In the genomic region with DNA sequence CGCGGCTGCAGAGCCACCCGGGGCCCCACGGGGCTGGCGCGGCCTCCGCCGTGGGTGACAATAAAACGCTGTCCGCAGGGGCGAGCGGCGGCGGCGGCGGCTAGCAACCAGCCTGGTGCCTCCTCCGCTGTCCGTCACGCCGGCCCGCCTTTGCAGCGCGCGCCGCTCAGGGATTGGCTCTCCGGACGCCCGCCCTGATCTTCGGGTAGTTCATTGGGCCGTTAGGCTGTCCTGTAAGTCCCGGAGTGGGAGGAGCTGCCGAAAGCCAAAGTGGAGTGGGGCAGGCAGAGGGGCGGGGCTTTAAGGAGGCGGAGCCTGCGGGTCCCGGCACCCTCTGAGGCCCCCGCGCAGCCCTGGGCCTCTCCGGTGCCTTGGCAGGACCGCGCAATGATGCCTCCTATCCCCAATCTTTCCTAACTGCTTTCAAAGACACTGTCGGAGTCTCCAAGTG, we compare ENCODE assay signal across 7 mouse cellular contexts. TPM values are rescaled to one million over a fixed set of nuclear protein-coding genes. Genes with fewer than 3 reads are reported as not detected.
DNase-seq lines count a peak whose midpoint lies in the region; ATAC-seq and TF ChIP-seq lines count a peak whose summit lies in the region.

TSS of gene Cep131 (minus strand) at position 126 of the 451 bp plus-strand sequence.

- ATAC-seq in intestine, postnatal 0 days = peak; percentile 99
- peak; percentile 99 for ATAC-seq in midbrain, embryonic 12.5 days (ENCODE audit: low FRiP score, low read depth)

- peak; percentile 99 for DNase-seq in adrenal gland, postnatal 10 days
- peak; percentile 99 for DNase-seq in embryonic facial prominence, embryonic 10.5 days (ENCODE audit: low spot score)
- DNase-seq in gonadal fat pad, adult 2 months (ENCODE audit: low read depth) = peak; percentile 58
- peak; percentile 98 for DNase-seq in left cerebral cortex, postnatal 4 days

- H3K4me2 ChIP-seq in intestine, postnatal 0 days (replicated peaks; ENCODE audit: low read depth) = peak within 1 kb of the TSS; percentile 99
- peak within 1 kb of the TSS; percentile 80 for H3K4me2 ChIP-seq in midbrain, embryonic 12.5 days (replicated peaks)

- no peaks in the 10 kb centered on the region for H3K27me3 ChIP-seq in embryonic facial prominence, embryonic 10.5 days (replicated peaks; ENCODE audit: low read depth, poor library complexity, severe bottlenecking)
- no peaks in the 10 kb centered on the region for H3K27me3 ChIP-seq in intestine, postnatal 0 days (replicated peaks; ENCODE audit: control insufficient read depth, insufficient read depth, low read length)
- H3K27me3 ChIP-seq in midbrain, embryonic 12.5 days = no peaks in the 10 kb centered on the region
- H3K27me3 ChIP-seq in small intestine, adult 2 months (ENCODE audit: control insufficient read depth, insufficient read depth, low read length) = no peaks in the 10 kb centered on the region

- no peak for TF ChIP-seq POLR2A in small intestine, adult 2 months (IDR thresholded peaks at IDR 0.05; ENCODE audit: low read depth, low read length)

- no peaks in the 10 kb centered on the region for H3K9me3 ChIP-seq in embryonic facial prominence, embryonic 10.5 days
- no peaks in the 10 kb centered on the region for H3K9me3 ChIP-seq in intestine, postnatal 0 days (ENCODE audit: control insufficient read depth)
- no peaks in the 10 kb centered on the region for H3K9me3 ChIP-seq in midbrain, embryonic 12.5 days

- under 1% methylated on average over 42 of the region's 42 CpGs for WGBS in embryonic facial prominence, embryonic 10.5 days
- under 1% methylated on average over 42 of the region's 42 CpGs for WGBS in intestine, postnatal 0 days
- under 1% methylated on average over 28 of the region's 42 CpGs for WGBS in midbrain, embryonic 12.5 days
- under 1% methylated on average over 42 of the region's 42 CpGs for WGBS in small intestine, adult 2 months

- peaks cover 25% of the 10 kb centered on the region for H3K4me1 ChIP-seq in embryonic facial prominence, embryonic 10.5 days
- 0 out of 2 replicates have a peak, but pooled peaks cover 2% of the 10 kb centered on the region for H3K4me1 ChIP-seq in intestine, postnatal 0 days (replicated peaks; ENCODE audit: control insufficient read depth, insufficient read depth, low read length)
- H3K4me1 ChIP-seq in midbrain, embryonic 12.5 days = peaks cover 17% of the 10 kb centered on the region
- 0 out of 2 replicates have a peak, but pooled peaks cover 6% of the 10 kb centered on the region for H3K4me1 ChIP-seq in small intestine, adult 2 months (ENCODE audit: control insufficient read depth, insufficient read depth, insufficient read length, low read length)

- peak within 1 kb of the TSS; percentile 84 for H3K9ac ChIP-seq in intestine, postnatal 0 days (ENCODE audit: low read depth, low read length)
- peak within 1 kb of the TSS; percentile 89 for H3K9ac ChIP-seq in midbrain, embryonic 12.5 days (replicated peaks)

- peak within 1 kb of the TSS; percentile 94 for H3K27ac ChIP-seq in embryonic facial prominence, embryonic 10.5 days (replicated peaks)
- peak within 1 kb of the TSS; percentile 16; the same call in 1 of the 2 replicates for H3K27ac ChIP-seq in intestine, postnatal 0 days (ENCODE audit: low read depth, low read length)
- peak within 1 kb of the TSS; percentile 82 for H3K27ac ChIP-seq in midbrain, embryonic 12.5 days (replicated peaks)
- H3K27ac ChIP-seq in small intestine, adult 2 months (ENCODE audit: insufficient read depth, low read depth, low read length) = no peak within 1 kb of the TSS

- H3K4me3 ChIP-seq in embryonic facial prominence, embryonic 10.5 days = peak within 1 kb of the TSS; percentile 81
- peak within 1 kb of the TSS; percentile 86 for H3K4me3 ChIP-seq in intestine, postnatal 0 days (ENCODE audit: low read depth, low read length)
- peak within 1 kb of the TSS; percentile 70 for H3K4me3 ChIP-seq in midbrain, embryonic 12.5 days
- H3K4me3 ChIP-seq in small intestine, adult 2 months (ENCODE audit: low read depth, low read length) = peak within 1 kb of the TSS; percentile 80

- no peak for TF ChIP-seq CTCF in intestine, postnatal 0 days (IDR thresholded peaks at IDR 0.05; ENCODE audit: low read depth)
- TF ChIP-seq CTCF in small intestine, adult 2 months (IDR thresholded peaks at IDR 0.05; ENCODE audit: extremely low read depth, insufficient read length, insufficient replicate concordance, low read depth, low read length) = no peak

- peaks cover 47% of the 10 kb centered on the region for H3K36me3 ChIP-seq in embryonic facial prominence, embryonic 10.5 days (replicated peaks)
- H3K36me3 ChIP-seq in intestine, postnatal 0 days (ENCODE audit: control insufficient read depth, insufficient read depth) = peaks cover 25% of the 10 kb centered on the region
- H3K36me3 ChIP-seq in midbrain, embryonic 12.5 days = peaks cover 42% of the 10 kb centered on the region
- peaks cover 13% of the 10 kb centered on the region for H3K36me3 ChIP-seq in small intestine, adult 2 months (ENCODE audit: control insufficient read depth, insufficient read depth, low read length)

- intact Hi-C loops in left cerebral cortex, postnatal 4 days (cut with DNase I) = no loop called here

RNA-seq across cellular contexts. Expression of gene Cep131, which starts in this region (rescaled TPM):
- 10 to 100 TPM; 52.2 to 87.4 TPM for total RNA-seq in adrenal gland, postnatal 10 days (2021)
- 43.0 and 46.9 TPM in 2 replicates for polyA plus RNA-seq in embryonic facial prominence, embryonic 10.5 days (2016; fragmentation: Nextera tagmentation; extraction: Ambion mirVana)
- 8.8 and 9.8 TPM in 2 replicates for polyA plus RNA-seq in gonadal fat pad, adult 2 months (2012; rRNA removed)
- 4.8 and 5.6 TPM in 2 replicates for polyA plus RNA-seq in intestine, postnatal 0 days (2015; fragmentation: Nextera tagmentation; extraction: Ambion mirVana)
- total RNA-seq in left cerebral cortex, postnatal 4 days (2021) = 10 to 100 TPM; 49.8 to 53.8 TPM
- 52.6 and 54.4 TPM in 2 replicates for polyA plus RNA-seq in midbrain, embryonic 12.5 days (2016; fragmentation: Nextera tagmentation; extraction: Ambion mirVana)
- polyA plus RNA-seq in small intestine, adult 2 months (2012; rRNA removed) = 3.2 TPM in 2 replicates
